Mouse (Mus musculus): Measurements from ENCODE around the gene Cnga3.
A peak's percentile ranks its signal among the peaks of the same experiment; 100 is the strongest.

Cnga3 gene

DNA sequence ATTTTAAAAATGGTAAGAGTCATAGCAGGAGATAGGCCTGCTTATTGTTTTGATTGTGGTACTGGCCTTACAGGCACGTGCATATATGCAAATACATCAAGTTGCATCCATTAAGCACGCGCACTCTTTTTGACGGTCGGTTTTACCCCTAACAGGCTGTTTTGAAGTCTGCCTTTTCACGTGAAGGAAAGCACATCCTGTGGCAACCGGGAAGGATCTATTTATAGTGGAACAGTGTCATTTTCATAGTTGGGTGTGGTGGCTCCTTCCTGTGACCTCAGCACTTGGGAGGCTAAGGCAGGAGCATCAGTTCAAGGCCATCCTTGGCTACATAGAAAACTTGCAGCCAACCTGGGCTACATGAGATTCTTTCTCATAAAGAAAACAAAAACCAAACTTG, 72.3 kb downstream of the Cnga3 start:
- no peak for ATAC-seq (ENCODE audit: low TSS enrichment)

DNA sequence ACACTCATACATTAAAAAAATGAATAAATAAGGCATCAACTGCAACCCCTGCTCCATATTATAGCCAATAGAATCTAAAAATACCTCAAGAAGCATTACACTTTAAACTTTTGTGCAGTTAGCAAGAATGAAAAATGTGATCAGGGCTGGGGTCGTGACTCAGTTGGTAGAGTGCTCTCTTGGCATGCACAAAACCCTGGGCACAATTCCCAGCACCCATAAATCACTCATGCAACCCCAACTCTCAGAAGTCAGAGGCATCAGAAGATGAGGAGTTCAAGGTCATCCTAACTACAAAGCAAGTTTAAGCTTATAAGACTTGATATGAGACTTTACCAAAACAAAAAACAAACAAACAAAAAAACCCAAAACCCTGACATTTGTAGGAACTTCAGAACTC, 73.5 kb downstream of the Cnga3 start:
- ATAC-seq (ENCODE audit: low TSS enrichment): no peak

DNA sequence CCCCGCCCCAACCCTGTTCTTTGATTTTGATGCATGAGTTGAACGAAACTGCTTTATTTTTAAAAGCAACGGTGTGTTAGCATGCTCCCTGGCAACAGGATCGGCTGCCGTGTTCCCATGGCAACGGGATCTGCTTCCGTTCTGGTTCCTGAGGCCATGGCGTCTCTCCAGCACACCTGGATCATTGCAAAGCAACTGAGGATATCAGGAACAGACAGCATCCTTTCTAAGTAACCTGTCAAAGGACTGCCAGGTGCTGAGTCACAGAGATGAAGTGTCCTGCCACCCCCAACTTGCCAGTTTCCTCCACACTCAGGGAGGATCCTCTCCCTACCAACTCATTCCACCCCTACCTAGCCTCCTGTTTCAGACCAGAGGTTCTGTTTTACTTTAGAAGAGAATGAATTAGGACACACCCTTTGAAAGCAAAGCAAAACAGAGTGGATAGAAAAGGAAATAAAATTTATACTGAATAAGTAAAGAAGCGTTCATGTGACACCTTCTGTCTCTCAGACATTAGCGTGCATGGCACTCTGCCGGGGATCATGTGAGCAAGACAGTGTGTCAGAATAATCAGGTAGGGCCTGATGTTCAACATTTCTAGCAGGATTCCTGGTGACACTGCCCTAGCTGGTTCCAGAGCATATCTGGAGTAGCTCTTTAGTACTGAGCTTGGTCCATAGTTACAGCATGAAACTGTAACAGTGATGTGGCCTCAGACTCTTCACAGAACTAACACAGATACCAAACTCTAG, 74.1 kb downstream of the Cnga3 start:
- ATAC-seq (ENCODE audit: low TSS enrichment): peak; percentile 80

DNA sequence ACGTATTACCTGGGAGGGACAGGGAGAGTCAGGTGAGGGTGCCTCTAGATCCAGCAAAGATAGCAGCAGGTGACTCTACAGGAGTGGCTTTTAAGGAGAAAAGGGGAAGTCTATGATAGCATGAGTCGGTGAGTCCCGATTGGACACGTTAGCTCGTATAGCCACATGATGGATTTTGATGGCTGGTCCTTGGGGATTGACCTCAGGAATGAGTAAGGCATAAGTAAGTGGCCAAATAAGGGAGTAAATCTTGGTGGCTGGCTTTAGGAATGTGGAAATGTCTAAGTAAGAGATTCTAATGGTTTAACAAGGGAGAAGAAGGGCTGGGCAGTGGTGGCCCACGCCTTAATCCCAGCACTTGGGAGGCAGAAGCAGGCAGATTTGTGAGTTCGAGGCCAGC, 74.7 kb downstream of the Cnga3 start:
- ATAC-seq (ENCODE audit: low TSS enrichment): no peak

DNA sequence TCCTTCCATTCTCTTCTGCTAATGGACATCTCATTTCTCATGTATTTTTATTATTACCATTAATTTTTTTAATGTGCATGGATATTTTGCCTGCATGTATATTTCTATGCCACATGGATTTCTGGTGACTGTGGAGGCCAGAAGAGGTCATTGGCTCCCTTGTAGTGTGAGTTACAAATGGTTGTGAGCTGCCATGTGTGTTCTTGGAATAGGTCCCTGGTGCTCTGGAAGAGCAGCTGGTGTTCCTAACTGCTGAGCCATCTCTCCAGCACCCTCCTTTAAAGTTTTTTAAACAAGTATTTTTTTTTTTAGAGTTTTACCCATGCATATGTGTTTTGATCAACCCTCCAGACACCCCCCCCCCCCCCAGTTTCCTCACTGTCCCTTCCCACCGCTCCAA, 82.2 kb downstream of the Cnga3 start:
- no peak for ATAC-seq (ENCODE audit: low TSS enrichment)

DNA sequence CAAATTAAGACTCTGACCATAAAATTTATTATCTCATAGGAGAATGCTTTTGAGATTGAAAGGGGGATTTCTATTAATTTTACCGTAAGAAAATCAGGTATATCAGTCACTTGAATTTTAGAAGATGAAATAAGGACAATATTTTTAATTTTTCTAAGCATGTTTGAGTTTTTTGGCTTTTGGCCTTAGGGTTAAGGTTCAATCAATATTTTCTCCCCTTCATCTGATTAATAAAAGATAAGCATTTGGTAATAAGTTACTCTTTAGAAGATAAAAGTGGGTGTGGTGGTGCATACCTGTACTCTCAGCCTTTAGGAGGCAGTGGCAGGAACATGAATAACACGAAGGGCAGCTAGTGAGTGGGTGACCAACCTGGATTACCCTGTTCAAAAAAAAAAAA, 84.7 kb downstream of the Cnga3 start:
- no peak for ATAC-seq (ENCODE audit: low TSS enrichment)

DNA sequence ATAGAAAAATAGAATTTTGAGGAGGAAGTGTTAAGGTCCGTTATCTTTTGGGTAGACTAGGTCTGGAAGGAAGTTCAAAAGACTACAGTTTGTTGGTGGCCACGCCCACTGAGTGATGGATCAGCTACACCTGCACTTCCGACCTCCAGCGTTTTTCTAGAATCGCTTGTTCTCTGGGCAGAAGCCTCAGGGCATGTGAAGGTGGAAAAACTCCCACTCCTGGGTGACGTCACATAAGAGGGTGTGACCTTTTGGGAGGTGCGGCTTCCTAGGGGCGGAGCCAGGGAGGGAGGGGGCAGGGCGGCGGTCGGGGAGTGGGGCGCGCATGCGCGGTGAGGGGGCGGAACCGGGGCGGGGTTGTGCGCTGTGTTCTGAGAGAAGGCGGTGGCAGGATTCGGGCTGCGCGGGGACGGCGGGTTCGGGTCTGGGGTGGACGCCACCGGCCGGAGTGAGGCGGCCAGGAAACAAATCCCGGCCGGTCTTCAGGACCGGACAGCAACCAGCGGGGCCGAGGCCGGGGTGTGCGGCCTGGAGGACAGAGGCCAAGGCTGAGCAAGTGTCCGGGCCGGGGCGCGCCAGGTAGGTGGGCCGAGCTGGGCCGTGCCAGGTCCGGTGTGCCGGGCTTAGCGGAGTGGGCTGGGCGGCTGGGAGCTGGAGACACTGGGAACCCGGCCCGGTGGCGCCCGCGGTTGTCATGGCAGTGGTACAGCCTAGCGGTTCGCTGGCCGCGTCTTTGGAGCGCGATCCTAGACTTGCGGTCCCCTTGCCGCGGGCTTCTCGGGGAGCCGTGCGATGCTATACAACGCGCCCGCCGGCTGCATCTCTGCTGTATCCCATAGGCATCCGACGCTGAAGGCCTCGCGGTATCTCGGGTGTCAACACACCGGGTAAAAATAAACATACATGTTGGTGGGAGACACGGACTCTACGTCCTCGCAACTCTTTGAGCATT, 85.6 kb downstream of the Cnga3 start, which contains the start of gene Inpp4a:
TSS of gene Inpp4a (plus strand) at position 326 of the 952 bp plus-strand sequence.
- peak; percentile 76 for ATAC-seq (ENCODE audit: low TSS enrichment)

DNA sequence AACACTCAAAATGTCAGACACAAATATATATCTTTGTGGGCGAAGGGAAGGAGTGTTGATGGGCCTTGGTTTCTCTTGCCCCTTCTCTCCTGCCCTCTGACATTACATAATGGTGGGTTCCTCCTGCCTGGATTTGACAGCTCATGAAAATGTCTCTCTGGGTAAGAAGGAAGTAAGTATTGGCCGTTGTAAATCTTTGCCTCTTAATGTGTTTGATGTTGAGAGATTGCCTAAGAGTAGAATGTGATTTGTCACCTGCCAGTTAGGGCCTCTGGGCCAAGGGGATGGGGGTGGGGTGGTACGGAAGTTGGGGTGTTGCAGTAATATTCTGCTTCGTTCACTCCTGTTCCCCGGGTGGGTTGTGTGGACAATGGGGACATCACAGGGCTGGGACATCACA, 86.4 kb downstream of the Cnga3 start:
- peak; percentile 3; the same call in 1 of the 2 replicates for ATAC-seq (ENCODE audit: low TSS enrichment)

DNA sequence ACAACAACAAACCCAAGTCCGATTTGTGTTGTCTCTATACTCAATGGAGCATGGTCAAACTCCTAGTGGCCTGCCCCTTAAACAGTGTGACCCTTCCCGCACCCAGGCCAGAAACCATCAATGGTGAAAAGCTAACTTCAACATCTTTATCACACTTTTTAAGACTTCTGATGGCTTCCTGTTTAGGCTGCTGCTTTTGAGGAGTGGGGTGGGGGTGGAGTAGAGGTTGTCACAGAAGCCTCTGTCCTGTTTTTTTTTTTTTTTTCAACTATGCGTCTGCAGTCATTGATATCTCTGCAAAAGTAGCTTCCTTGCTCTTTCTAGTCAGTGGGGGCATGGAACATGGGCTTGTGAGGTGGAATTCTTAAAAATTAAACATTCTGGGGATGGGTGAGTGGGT, 88.6 kb downstream of the Cnga3 start:
- no peak for ATAC-seq (ENCODE audit: low TSS enrichment)

DNA sequence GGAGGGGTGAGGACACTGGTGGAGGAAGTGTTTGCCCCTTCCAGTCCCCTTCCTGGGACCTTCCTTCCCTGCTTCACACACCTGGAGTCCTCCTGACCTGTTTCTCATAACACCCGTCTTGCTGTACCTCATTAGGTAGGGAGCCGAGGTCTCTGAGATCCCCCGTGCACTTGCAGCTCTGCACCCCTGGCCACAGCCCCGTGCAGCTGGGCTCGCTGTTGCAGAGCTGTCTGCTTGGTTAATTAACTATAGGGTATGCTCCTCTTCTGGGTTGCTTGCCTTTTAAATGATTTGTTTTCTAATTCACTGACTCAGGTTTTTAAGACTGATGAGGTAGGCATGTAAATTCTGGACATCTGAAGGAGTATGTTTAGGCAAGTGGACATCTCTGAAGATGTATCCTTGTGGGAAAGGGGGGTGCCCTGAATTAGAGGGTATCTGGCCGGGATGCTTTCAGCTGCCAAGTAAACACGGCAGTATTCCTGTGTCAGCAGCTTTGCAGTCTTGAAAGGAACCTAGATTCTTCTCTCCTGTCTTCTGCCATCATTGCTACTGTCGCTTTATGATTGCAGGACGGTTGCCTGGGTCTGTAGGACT, 91.6 kb downstream of the Cnga3 start:
- no peak for ATAC-seq (ENCODE audit: low TSS enrichment)

DNA sequence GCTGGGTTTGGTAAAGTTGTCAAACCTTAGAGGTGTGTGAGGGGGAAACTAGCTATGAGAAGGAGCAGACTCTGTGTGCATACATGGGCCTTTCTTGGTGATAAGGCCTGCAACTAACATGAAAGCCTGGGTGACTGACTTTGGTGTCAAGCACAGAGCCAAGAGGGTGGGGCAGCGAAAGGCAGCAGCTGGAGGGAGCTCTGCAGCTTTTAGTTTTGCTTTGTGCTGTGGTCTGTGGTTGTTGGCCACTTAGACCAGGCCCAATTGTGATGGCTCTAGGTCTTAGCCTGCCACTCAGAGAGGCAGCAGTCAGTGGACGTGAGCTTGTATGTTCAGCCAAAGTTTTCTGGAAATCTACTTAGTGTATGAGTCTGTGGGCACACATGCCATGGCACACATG, 93.4 kb downstream of the Cnga3 start:
- ATAC-seq (ENCODE audit: low TSS enrichment): no peak

DNA sequence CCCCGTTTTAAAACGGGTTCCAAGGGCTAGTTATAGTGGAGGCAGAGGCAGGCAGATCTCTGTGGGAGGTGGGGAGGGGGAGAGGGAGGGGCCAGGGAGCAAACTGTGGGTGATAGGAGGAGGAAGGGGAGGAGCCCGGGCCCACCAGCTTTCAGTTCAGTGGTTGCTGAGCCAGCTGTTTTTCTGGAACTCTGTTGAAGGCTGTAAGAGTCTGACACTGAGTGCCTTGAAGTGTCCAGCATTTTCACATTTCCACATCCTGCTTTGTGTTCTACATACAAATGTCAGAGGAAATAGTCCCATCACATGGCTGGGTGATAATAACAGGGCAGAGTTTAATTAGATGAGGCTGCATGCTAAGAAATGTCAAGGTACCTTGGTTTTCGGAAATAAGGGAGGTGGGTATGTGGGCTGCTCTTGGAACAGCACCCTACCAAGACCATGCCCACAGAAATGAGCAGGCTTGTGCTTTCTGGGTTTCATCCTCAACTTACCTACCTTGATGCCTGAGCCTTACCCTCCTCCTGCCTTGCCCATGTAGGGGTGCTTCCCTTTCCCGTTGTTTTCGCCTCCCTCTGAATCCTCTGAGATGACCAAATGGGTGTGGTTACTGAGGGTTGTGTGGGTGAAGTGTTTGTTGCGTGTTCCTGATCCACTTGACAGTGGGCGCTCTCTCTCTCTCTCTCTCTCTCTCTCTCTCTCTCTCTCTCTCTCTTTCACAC, 93.9 kb downstream of the Cnga3 start:
- ATAC-seq (ENCODE audit: low TSS enrichment): no peak

DNA sequence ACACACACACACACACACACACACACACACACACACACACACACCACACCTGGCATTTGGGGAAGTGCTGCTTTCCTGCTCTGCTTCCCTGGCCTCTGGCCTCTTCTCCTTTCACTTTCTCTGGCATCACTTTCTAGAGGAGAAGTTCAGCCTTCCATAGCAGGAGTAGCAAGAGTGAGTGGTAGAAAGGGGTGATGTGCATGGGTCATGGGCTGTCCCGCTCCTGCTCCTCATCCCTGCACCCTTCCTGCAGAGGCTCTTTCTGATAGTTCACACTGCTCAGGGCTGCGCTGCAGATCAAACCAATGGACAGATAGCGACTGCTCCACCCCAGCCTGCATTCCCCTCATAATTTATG, 94.5 kb downstream of the Cnga3 start:
- ATAC-seq (ENCODE audit: low TSS enrichment): no peak

DNA sequence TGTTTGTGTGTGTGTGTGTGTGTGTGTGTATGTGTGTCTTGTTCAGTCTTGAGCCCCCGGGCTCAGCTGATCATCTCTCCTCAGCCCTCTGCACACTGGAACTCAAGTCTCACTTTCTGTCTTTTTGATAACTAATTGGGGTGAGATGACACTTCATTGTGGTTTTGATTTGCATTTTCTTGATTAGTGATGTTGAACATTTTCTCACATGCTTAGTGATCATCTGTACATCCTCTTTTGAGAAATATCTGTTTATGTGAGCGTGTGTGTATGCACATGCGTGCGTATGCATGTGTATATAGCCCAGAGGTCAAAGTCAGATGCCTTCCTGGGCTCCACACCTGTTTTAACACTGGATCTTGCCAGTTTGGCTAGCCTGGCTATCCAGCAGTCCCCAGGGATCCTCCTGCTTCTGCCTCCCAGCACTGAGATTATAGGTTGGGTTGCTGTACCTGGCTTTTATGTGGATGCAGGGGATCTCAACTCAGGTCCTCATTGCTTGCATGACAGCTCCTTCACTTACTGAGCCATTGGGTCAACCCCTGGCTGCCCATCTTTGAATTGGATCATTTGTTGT, 95.8 kb downstream of the Cnga3 start:
- ATAC-seq (ENCODE audit: low TSS enrichment): no peak

Measured in frontal cortex, adult (tissue).